Mouse (Mus musculus) CH12.LX (cell line): ENCODE data around the gene Nfia.

Experiments used
- BHLHE40 ChIP-seq: IDR thresholded peaks from 2 replicates; pipeline ENCODE4 v1.6.1; 2011; ENCODE audit warnings: mild to moderate bottlenecking, low read depth, low read length, improper control_type of control experiment
- CHD2 ChIP-seq: IDR thresholded peaks from 2 replicates; pipeline ENCODE4 v1.6.1; 2011; ENCODE audit warnings: low read length, improper control_type of control experiment
- CTCF ChIP-seq, 2 experiments: IDR thresholded peaks in 1 of 2; conservative IDR thresholded peaks in 1 of 2; 2 replicates each; pipeline ENCODE4 v1.5.1; 2011 to 2012; ENCODE audit warnings: low read depth in 2 of 2, low read length in 2 of 2, improper control_type of control experiment in 1 of 2, inconsistent platforms in 1 of 2, mild to moderate bottlenecking in 1 of 2, moderate library complexity in 1 of 2
- ETS1 ChIP-seq: conservative IDR thresholded peaks from 2 replicates; pipeline ENCODE4 v1.6.1; 2012; ENCODE audit warnings: low read depth, mild to moderate bottlenecking, inconsistent platforms, low read length, improper control_type of control experiment, moderate library complexity
- JUND ChIP-seq: conservative IDR thresholded peaks from 2 replicates; pipeline ENCODE4 v1.6.1; 2011; ENCODE audit warnings: low read depth, low read length, improper control_type of control experiment
- NRF1 ChIP-seq: IDR thresholded peaks from 2 replicates; pipeline ENCODE4 v1.6.1; 2014; ENCODE audit warnings: low read depth, mild to moderate bottlenecking, inconsistent platforms, low read length, improper control_type of control experiment, moderate library complexity
- POLR2A ChIP-seq: IDR thresholded peaks from 2 replicates; pipeline ENCODE4 v1.6.1; 2011; ENCODE audit warnings: low read depth, mild to moderate bottlenecking, improper control_type of control experiment, low read length
- TCF12 ChIP-seq: IDR thresholded peaks from 2 replicates; pipeline ENCODE4 v1.6.1; 2014; ENCODE audit warnings: low read depth, mild to moderate bottlenecking, inconsistent platforms, low read length, improper control_type of control experiment
- USF1 ChIP-seq: IDR thresholded peaks from 2 replicates; pipeline ENCODE4 v1.6.1; 2014; ENCODE audit warnings: low read depth, mild to moderate bottlenecking, inconsistent platforms, low read length, improper control_type of control experiment

GRCm38 (mm10) chr4:98114966-98115365 lies 342.4 kb downstream of the Nfia start:
- TF ChIP-seq NRF1: no peak
- no peak for TF ChIP-seq POLR2A
- TF ChIP-seq CHD2: no peak
- TF ChIP-seq CTCF (conservative IDR thresholded peaks at IDR 0.05 in 1 of 2, IDR thresholded peaks at IDR 0.05 in 1 of 2; ENCODE audit: low read depth in 2 of 2, low read length in 2 of 2): no peak
- no peak for TF ChIP-seq USF1
- no peak for TF ChIP-seq TCF12
- no peak for TF ChIP-seq ETS1
- TF ChIP-seq BHLHE40: no peak
- no peak for TF ChIP-seq JUND
